Mouse (Mus musculus): Measurements from ENCODE around the gene C1qtnf12.

The C1qtnf12 gene

DNA sequence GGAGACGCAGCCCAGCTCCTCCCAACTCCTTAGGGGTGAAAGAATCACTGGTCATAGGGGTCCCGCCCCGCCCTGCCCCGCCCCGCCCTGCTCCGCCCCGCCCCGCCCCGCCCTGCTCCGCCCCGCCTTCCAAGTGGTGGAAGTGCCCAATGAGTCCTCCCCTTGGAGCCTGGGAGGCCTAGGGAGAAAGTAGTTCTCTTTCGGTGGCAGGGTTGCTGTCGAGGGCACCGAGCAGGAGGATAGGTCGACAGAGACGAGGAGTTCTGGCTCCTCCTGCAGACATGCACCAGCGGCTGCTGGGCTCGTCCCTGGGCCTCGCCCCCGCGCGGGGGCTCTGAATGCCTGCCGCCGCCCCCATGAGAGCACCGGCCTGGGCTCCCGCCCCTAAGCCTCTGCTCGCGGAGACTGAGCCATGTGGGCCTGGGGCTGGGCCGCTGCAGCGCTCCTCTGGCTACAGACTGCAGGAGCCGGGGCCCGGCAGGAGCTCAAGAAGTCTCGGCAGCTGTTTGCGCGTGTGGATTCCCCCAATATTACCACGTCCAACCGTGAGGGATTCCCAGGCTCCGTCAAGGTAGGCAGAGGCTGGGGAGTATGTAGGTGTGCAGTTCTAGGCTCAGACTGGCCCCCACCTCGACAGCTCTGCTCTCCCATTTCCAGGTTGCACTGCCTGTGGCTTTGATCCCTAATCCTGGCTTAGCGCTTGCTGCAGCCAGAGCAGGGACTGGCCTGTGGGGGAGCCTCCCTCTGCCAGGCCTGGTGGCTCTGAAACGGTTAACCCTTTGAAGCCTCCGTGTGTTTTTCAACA, at the start of gene C1qtnf12:
Gene C1qtnf12, plus strand, starts transcription at position 152 of the 805 bp plus-strand sequence.
- peak; percentile 40 for DNase-seq

DNA sequence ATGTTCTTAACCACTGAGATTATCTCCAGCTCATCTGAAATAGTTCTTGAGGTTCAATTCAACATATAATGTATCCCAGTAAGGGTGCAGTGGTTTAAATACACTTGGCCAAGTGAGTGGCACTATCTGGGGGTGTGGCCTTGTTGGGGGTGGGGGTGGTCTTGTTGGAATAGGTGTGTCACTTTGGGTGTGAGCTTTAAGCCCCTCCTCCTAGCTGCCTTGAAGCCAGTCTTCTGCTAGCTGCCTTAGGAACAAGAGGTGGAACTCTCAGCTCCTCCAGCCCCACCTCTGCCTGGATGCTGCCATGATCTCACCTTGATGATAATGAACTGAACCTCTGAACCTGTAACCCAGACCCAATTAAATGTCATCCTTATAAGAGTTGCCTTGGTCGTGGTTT, 30.1 kb upstream of the C1qtnf12 start:
- no peak for DNase-seq

DNA sequence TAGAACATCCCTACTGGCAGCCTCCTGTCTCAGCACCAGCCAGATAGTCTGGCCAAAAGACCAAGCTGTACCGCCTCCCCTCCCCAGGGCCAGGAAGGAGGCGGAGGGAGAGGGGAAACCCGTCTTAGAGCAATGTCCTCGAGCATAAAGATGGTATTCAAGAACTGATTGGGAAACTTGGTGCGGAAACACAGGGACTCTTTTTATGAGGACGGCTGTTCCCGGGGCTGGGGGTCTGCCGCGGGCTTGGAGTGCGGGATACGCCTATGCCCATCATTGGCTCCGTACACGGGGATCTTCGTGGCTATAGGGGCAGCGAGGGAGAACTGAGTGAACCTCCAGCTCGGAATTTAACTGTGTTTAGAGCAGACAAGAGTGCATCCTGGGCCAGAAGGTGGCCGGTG, 19.1 kb upstream of the C1qtnf12 start:
- DNase-seq: no peak

DNA sequence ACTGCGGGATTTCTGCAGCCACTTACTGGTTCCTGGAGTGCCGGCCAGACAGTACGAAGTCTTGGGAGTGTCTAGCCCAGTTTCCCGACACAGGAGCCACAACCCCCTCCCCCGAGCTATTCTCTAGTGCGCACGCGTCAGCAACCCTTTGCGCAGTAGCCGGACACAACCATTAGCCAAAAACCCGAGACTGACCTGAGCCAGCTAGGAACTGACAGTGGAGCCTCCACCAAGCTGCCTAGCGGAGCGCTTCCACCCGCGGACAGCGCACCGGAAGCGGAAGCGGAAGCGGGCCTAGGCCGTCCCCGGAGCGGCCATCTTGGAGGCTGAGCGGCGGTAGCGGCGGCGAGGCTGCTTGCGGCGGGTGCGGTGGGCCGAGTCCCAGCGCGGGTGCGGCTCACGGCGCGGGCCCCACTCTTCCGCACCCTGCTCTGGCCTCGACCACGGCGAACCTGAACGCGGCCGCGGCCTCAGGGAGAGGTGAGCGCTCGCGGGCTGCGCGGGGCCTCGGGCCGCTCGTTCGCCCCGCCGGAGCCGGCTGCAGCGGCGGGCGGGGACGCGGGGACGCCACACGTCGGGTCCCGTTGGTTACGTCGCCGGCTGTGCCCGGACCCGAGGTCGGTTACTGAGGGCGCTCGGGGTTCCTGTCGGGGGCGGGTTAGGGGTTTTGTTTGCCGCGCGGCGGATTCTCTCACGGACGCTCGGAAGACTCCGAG, 18.4 kb upstream of the C1qtnf12 start, which contains the start of gene Ube2j2:
Gene Ube2j2, plus strand, starts transcription at position 298 of the 716 bp plus-strand sequence.
- DNase-seq: peak; percentile 95

DNA sequence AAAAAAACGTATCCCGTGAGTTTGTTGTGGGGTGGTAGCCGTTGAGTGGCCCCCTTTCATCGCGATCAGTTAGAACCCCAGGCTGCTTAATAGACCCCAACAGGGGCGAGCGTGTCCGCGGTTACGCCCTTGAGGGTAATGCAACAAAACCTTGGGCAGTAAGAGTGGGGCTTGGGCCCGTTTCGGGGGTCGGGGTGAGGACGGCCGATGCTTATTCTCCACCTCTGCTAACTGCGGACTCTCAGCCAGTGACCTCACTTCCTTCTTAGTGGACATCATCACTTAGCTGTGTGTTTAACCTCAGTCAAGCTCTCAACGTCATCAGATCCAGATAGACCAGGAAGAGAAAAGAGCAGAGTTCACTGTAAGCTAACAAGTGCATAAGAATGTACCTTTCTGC, 17.8 kb upstream of the C1qtnf12 start:
- DNase-seq: no peak

DNA sequence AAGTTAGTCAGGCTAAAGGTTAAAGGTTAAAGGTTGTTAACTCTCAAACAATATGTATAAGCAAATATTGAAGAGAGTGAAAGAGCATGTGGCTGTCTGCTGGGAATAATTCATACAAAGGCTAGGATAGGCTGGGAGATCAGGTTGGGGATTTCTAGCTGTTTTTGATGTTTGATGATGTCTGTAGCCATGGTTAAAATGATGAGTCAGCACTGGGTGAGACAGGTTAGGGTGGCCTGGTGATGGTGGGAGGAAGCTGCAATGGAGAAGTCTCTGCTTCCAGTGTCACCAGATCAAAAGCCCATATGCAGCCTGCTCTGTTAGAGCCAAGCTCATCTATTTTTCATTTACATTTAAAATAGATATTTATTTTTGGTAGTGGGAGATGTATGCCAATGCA, 15.0 kb upstream of the C1qtnf12 start:
- DNase-seq: no peak

DNA sequence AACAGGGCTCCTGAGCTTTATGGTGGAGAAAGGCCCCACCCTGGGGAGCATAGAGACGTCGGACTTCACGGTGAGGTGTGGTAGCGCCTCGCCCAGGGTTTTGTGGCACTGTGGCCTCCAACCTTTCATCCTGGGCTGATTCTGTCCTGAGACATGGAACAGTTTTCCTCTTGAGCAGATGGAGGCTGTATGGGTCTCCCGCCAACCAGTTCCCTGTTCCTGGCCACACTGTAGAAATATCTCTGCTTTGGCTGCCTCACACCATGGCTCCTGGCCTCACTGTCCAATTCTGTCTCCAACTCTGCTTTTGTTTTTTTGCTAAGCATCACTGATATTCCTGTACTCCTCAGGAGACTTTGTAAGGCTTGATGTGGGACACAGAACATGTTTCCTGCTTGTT, 6.6 kb upstream of the C1qtnf12 start:
- no peak for DNase-seq

DNA sequence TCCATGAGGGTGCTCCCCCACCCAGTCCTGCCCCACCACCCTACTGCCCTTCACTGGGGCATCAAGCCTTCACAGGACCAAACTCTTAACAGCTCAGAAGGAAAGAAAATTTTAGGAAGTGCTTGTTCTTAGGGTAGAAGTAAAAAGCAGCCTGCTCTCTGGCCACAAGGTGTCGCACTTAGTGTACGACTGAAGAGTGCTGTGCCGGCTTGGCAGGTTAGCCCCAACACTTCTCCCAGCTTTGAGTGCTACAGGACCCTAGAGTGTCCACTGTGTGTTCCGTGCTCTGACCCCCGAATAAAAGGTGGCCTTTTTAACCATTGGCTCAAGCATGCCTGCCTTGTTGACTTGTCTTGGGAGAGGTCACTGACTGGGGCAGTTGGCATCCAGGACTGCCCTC, 2.8 kb upstream of the C1qtnf12 start:
- DNase-seq: peak; percentile 75

DNA sequence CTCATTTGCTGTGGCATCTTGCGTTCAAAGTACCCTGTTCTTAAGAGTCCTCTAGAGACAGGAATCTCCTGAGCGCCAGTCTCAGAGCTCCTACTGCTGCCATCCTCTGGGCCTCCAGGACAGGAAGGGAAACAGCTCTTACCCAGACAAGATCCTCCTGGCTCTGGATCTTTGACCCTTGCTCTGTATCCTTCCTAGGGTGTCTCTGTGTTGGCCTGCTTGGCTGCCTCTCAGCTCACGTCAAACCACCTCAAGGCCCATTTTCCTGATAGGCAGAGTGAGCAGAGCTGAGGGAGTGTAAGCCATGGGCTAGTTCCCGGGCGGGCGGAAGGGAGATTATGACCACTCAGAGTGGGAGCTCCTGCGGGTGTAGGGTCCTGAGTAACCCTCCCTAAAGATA, 988 bp downstream of the C1qtnf12 start:
- no peak for DNase-seq

DNA sequence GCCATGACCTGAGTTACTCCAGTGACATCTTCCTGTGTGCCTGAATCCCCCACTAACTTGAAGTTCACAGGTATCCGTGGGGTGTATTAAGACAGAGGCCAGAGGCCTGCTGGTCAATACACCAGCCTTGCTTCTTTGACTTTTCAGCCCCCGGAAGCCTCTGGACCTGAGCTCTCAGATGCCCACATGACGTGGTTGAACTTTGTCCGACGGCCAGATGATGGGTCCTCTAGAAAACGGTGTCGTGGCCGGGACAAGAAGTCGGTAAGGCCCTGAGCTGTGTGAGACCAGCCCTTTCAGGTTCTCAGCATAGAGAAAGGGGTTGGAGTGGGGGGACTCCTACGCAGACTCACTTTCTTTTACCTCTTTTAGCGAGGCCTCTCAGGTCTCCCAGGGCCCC, 2.3 kb downstream of the C1qtnf12 start:
- DNase-seq: no peak

DNA sequence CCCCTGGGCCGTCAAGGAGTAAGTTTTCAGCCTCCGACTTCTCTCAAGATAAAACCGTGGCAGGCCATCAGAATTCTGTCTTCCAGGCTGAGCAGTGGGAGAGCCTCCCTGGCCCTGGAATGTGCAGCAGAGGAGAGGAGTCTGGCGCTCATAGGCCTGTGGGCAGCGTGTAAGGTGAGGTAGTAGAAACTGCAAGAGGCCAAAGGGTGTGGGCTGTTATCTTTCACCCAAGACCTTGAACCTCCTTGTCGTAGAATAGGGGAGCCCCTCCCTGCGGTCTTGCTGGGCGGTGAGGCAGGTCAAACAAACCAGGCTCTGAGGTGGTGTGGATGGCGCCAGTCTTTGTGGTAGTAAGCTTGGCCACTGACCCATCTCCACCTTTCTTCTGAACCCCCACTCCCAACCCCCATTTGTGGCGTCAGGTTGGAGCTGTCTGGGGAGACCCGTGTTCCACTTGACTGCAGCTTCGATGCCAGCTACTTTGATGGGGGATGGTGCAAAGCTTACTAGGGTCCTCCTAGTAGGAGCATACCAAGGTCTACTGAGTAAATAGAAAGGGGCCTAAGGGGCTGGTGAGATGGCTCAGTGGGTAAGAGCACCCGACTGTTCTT, 7.0 kb downstream of the C1qtnf12 start:
- DNase-seq: no peak

DNA sequence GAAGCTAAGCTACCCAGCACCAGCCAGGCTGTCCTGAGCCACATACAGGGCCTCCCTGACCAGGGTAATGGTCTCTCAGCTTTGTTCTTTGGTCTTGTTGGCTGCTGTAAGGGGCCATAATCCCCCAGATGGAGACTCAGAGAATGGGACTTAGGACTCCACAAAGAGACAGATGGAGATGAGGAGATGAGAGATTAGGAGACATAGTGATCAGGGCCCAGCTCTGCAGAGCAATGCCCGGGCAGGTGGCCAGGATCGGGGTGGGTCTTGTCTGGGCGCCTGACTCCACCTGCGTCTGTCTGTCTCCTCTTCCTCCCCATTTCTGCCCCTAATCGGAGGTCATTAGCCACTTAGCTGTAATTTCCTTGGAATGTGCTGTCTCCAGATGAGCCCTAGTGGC, 8.2 kb downstream of the C1qtnf12 start:
- no peak for DNase-seq

DNA sequence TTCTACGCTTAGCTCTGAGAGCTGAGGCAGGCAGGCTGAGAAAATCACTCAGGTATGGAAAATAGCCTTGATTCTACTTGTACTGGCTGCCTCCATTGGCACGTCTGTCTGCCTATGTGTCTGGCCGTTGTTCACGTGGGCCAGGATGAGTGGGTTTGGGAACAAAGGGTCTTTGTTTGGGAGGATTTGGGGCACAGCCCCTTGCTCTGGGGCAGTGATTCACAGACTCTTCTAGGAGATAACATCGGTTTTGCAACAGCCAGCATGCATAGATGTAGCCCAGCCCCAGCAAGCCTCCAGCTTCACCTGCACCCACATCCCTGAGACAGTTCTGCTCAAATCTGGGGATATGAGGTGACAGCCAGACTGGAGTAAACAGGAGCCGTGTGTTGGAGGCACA, 10.5 kb downstream of the C1qtnf12 start:
- DNase-seq: no peak

DNA sequence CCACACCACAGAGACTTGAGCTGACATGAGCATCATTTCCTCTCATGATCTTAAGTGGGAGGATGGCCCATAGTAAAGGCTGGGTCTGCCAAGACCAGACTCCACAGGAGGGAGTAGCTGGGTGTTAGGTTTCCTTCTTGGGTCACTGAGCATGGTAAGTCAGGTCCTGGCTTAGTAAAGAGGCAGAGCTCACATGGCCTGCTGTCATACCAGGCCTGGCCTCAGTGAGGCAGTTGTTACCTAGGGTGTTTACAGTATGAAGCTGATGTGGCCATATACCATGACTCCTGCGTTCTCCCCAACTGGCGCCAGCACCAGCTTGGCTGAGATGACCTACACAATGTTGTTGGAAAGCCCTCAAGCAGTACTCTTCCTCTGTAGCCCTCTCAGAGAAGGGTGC, 11.1 kb downstream of the C1qtnf12 start:
- no peak for DNase-seq

DNA sequence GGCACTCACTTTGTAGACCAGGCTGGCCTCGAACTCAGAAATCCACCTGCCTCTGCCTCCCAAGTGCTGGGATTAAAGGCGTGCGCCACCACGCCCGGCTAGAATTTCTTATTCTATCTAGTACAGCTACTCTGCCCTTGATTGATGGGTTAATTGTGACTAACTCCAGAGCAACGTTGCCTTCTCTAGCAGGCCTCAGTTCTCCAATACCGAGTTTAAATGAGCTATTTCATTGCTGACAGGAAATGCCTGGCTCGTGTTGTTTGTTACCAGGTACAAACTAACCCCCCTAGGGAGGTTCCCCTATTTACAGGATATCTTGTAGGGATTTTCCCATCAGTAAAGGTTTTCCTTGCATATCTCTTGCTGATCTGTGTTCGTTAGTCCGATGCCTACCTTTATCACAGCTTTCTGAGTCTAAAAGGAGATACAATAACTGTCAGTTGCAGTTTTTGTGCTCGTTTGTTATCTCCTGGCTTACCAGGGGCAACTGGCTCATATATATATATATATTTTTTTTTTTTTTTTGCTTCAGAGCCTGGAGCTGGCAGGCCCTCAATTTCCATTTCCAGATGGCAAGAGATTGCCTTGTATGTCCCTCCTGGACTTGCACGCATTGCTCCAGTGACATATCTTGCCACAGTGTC, 19.4 kb downstream of the C1qtnf12 start:
- no peak for DNase-seq

DNA sequence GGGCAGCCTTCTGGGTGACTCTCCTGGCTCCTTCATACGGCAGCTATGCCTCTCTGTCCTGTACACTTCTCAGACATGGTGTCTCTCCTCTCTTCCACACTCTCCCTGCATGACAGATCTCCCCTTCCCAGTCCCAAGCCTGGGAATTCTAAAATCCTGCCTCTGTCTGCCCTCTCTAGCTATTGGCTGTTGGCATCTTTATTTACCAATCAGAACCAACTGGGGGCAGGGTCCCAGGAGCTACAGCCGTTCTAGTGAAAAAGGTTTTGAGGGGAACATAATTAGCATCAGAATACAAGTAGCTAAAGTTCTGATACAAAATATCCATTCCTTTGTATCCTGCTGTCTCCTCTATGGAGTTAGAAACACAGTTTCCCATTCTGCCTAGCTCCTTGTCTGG, 21.7 kb downstream of the C1qtnf12 start:
- no peak for DNase-seq

DNA sequence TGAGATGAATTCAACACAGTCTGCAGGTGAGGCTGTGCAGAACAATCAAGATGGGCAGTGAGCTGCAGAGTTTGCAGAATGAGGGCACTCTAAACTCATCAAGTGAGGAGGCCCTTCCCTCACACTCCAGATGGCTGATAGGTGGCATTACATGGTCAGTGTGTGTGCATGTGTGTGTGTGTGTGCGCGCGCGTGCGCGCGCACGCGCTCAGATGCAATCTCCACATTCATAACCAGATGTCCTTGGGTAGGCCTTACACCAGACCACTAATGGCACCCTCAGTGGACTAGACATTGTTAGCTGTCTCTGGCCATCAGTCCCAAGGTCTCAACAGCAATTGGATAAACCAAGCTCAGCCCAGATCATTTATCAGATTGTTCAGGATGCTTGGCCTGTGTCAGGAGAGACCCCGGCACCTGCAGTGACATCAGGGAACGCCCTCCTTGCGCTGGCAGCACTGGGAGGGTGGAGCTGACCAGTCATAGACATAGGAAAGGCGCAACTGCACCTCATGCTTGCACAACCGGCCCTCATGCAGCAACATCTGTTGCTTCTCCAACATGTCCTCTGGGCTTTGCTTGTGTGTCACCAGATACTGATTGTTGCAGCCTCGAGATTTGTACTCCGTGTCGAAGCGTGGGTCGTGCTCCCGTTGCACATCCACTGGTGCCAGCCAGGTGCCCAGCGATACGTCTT, 29.2 kb downstream of the C1qtnf12 start:
- no peak for DNase-seq

DNA sequence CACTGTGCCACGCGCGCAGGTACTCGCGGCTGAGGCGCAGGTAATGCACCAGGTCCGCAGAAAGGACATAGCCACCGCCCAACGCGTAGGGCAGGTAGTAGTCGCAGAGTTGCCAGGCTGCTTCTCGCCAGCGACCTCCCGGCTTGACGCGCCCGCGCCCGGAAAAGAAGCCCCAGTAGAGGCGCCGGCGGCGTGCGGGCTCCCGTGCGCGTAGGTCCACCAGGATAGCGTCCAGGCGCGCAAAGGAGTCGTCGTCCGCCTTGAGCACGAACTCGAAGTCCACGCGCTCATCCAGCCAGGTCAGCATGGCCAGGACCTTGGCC, 29.8 kb downstream of the C1qtnf12 start:
- no peak for DNase-seq

DNA sequence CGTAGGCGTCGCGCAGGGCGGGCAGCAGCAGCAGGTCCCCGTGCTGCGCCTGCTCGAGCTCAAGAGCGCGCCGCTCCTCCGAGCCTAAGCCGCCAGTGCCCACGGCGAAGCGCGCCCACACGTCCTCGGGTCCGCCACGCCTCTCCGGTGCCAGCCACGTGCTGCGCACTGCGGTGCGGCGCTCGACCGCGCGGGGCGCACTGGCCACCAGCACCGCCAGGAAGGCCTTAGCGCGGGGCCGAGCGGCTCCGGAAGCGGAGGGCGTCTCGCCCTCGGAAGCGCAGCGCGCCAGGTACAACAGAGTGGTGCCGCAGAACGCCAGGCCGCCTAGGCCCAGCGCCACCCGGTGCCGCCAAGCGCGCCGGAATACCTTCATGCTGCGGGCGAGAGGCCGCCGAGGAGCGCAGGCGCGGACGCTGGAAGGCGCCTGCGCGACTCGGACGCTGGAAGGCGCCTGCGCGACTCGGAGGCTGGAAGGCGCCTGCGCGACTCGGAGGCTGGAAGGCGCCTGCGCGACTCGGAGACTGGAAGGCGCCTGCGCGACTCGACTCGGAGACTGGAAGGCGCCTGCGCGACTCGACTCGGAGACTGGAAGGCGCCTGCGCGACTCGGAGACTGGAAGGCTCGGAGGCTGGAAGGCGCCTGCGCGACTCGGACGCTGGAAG, 30.3 kb downstream of the C1qtnf12 start, which contains the start of the genes B3galt6 and Sdf4:
Gene B3galt6, minus strand, starts transcription at position 409 of the 665 bp plus-strand sequence.
Gene Sdf4, plus strand, starts transcription at position 632 of the 665 bp plus-strand sequence.
- DNase-seq: peak; percentile 88

DNA sequence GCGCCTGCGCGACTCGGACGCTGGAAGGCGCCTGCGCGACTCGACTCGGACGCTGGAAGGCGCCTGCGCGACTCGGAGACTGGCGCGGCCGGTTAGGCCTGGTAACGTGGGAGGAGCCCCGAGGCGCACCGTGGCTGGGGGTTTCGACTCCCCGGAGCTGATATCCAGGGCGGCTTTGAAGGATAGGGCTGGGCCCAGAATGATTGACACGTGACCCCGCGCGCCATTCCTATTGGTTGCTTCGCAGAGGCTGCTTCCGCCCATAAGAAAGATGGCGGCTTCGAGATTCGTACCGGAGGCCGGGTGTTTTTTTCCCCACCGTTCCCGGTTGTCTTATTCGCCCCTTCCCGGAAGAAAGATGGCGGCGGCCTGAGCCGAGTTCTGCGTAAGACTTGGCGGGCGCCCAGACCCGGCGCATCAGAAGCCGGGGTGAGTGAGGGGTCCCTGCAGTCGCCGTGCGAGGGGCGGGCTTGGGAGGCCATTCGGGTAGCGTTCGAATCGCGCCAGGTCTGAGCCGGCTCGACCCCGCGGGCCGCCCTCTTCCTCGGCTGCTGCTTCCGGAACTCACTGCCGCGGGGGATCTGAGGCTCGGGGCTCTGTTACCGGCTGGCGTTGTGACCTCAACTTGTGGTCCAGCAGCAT, 30.9 kb downstream of the C1qtnf12 start:
- peak; percentile 98 for DNase-seq

DNA sequence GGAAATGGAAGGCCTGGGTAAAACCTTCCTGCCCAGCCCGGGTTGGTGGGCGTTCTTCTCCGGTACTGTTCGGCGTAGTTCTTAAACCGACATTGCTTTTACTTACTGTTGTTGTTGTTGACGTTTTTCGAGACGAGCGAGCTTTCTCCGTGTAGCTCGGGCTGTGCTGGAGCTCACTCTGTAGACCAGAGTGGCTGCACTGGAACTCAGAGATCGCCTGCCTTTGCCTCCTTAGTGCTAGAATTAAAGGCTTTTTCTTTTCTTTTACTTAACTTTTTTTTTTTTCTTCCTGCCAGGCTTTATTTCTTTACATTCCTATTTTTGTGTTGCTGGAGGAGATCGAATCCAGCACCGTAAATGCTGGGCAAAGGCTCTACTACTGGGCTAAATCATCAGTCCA, 31.5 kb downstream of the C1qtnf12 start:
- DNase-seq: no peak

DNA sequence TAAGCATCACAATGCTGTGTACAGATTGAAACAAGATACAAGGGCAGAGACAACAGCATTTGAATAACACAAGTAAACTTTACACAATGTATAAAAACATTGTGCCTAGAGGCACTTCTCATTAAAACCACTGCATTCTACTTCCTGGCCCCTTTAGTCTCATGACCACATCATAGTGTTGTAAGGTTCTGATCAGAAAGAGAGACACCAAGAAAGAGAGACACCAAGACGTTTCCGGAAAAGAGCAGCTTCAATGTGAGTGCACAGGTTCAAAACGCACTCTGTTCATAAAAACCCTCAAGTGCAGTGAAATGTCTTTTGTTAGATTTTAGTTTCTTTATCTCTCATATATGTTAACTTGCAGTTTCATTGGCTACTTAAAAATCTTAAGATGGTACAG, 42.0 kb downstream of the C1qtnf12 start:
- DNase-seq: no peak

Measured in thymus, postnatal 25 days (tissue).